Mouse (Mus musculus) spleen, adult 2 months (tissue): ENCODE data around the gene Gm28539. TPM values are rescaled to one million over a fixed set of nuclear protein-coding genes. Genes with fewer than 3 reads are reported as not detected.
"Not testable (repeated sequence)": the region's sequence is repeated elsewhere in the genome, so short reads cannot be mapped to it uniquely, and the experiment has no call there.

Experiments
- DNase-seq, 2 experiments: peaks; one replicate each; pipeline versions ENCODE4 v3.0.0 to v3.0.0-alpha.2; 2012 to 2021; ENCODE audit warnings: low spot score in 2 of 2, low read depth in 1 of 2
- H3K27ac ChIP-seq: fragments of 200-500 bp; 2 replicates; pipeline ENCODE4 v1.5.1; 2012; ENCODE audit warnings: low read length, inconsistent platforms; ENCODE audit not compliant: insufficient read depth
- H3K27me3 ChIP-seq: fragments of 200-500 bp; 2 replicates; pipeline ENCODE4 v1.6.1; 2012; ENCODE audit warnings: mild to moderate bottlenecking, moderate library complexity, low read length, inconsistent platforms; ENCODE audit not compliant: control insufficient read depth, insufficient read depth
- H3K36me3 ChIP-seq: fragments of 200-500 bp; 2 replicates; pipeline ENCODE4 v1.6.1; 2012; ENCODE audit warnings: mild to moderate bottlenecking, low read length, inconsistent platforms; ENCODE audit not compliant: control insufficient read depth, insufficient read depth
- H3K4me1 ChIP-seq: fragments of 200-500 bp; 2 replicates; pipeline ENCODE4 v1.6.1; 2011; ENCODE audit warnings: inconsistent platforms; ENCODE audit not compliant: control insufficient read depth, insufficient read depth, insufficient read length
- H3K4me3 ChIP-seq: fragments of 200-500 bp; 2 replicates; pipeline ENCODE4 v1.5.1; 2011; ENCODE audit warnings: mild to moderate bottlenecking, inconsistent platforms; ENCODE audit not compliant: insufficient read depth, insufficient read length; ENCODE audit errors: extremely low read depth
- CTCF ChIP-seq: fragments of 200-500 bp; IDR thresholded peaks from 2 replicates; pipeline ENCODE4 v1.5.1; 2011; ENCODE audit warnings: mild to moderate bottlenecking, inconsistent platforms; ENCODE audit not compliant: insufficient read depth, insufficient read length, insufficient replicate concordance; ENCODE audit errors: extremely low read depth
- POLR2A ChIP-seq: fragments of 200-500 bp; IDR thresholded peaks from 2 replicates; pipeline ENCODE4 v1.6.1; 2011; ENCODE audit warnings: low read depth, low read length, inconsistent platforms
- WGBS: fragments of 180-500 bp; shearing (Covaris S2); methylation state at CpG from one replicate; pipeline ENCODE4 v1.1.7; 2018; 5-methylcytosine and 5-hydroxymethylcytosine counted together
- polyA plus RNA-seq: library from polyadenylated mRNA; depleted of rRNA; stranded (reverse); fragments of >200 nt; gene quantifications from 2 replicates; pipeline ENCODE4 v1.2.3, GENCODE M21; 2012; rRNA removed

The Gm28539 gene
- polyA plus RNA-seq, 1 experiment, result 1.9 TPM

GRCm38 (mm10) chr16:18986381-18986780 lies 150.0 kb downstream of the Gm28539 start:
- Histone ChIP-seq H3K27me3 (no peaks in the 10 kb centered on the region), H3K36me3 (no peaks in the 10 kb centered on the region), H3K4me3 (no peak overlapping the region), H3K27ac (no peak overlapping the region), H3K4me1 (no peaks in the 10 kb centered on the region)
- 92% methylated on average over 3 of the region's 3 CpGs for WGBS
- no peak for DNase-seq
- TF ChIP-seq CTCF (no peak), POLR2A (no peak)

GRCm38 (mm10) chr16:18986860-18987259 lies 150.5 kb downstream of the Gm28539 start:
- Histone ChIP-seq H3K4me1 (no peaks in the 10 kb centered on the region), H3K27me3 (no peaks in the 10 kb centered on the region), H3K4me3 (no peak overlapping the region), H3K27ac (no peak overlapping the region), H3K36me3 (no peaks in the 10 kb centered on the region)
- WGBS, result 85% methylated on average over 5 of the region's 5 CpGs
- TF ChIP-seq CTCF (no peak), POLR2A (no peak)
- DNase-seq, result no peak

- DNase-seq, result peak; percentile 66 to 74
- H3K27ac ChIP-seq, result peak overlapping the region; percentile 78
- not testable (repeated sequence) for H3K27me3 ChIP-seq, H3K36me3 ChIP-seq, H3K4me3 ChIP-seq, H3K4me1 ChIP-seq
- peak; percentile 46; the same call in 1 of the 2 replicates for TF ChIP-seq CTCF
- WGBS, result 27% methylated on average over 2 of the region's 2 CpGs
Observed at GRCm38 (mm10) chr16:19002610-19003389, 166.4 kb downstream of the Gm28539 start.

GRCm38 (mm10) chr16:19003757-19004156 lies 167.4 kb downstream of the Gm28539 start:
- 46% methylated on average over 1 of the region's 1 CpGs for WGBS
- peak overlapping the region; percentile 55 for H3K27ac ChIP-seq
- no peaks in the 10 kb centered on the region for H3K36me3 ChIP-seq
- TF ChIP-seq CTCF (no peak), POLR2A (no peak)
- H3K4me3 ChIP-seq, result no peak overlapping the region
- H3K4me1 ChIP-seq, result peaks cover 10% of the 10 kb centered on the region
- H3K27me3 ChIP-seq, result no peaks in the 10 kb centered on the region
- DNase-seq, result no peak

- no peak for DNase-seq
- peaks cover 13% of the 10 kb centered on the region for H3K4me1 ChIP-seq
- no peak overlapping the region for H3K4me3 ChIP-seq
- H3K36me3 ChIP-seq, result no peaks in the 10 kb centered on the region
- peak overlapping the region; percentile 66; the same call in 1 of the 2 replicates for H3K27ac ChIP-seq
- H3K27me3 ChIP-seq, result no peaks in the 10 kb centered on the region
- WGBS, result 51% methylated on average over 3 of the region's 3 CpGs
- no peak for TF ChIP-seq POLR2A
- no peak for TF ChIP-seq CTCF
Observed at GRCm38 (mm10) chr16:19005298-19005697, 168.9 kb downstream of the Gm28539 start.

Other genes with a start within 250 kb of the Gm28539 start
- 0.06 and 0.42 TPM in 2 replicates for gene Tbx1, start 245.9 kb upstream of the Gm28539 start, polyA plus RNA-seq
- 101 and 155 TPM in 2 replicates for gene Gp1bb, start 214.2 kb upstream of the Gm28539 start, polyA plus RNA-seq
- gene Gm49601, start 210.2 kb upstream of the Gm28539 start, polyA plus RNA-seq, result 0.71 and 2.2 TPM in 2 replicates
- 1.9 and 2.1 TPM in 2 replicates for gene Sept5, start 206.6 kb upstream of the Gm28539 start, polyA plus RNA-seq
- 59.4 and 69.5 TPM in 2 replicates for gene Cldn5, start 59.7 kb upstream of the Gm28539 start, polyA plus RNA-seq
- gene Ufd1, start 24.8 kb upstream of the Gm28539 start, polyA plus RNA-seq, result 17.6 and 18.0 TPM in 2 replicates
- gene Cdc45, start 24.6 kb upstream of the Gm28539 start, polyA plus RNA-seq, result 9.7 and 11.5 TPM in 2 replicates
- gene 2510002D24Rik, start within 50 bp of the Gm28539 start, polyA plus RNA-seq, result 44.9 and 55.5 TPM in 2 replicates
- 6.1 and 8.1 TPM in 2 replicates for gene Mrpl40, start 40.3 kb downstream of the Gm28539 start, polyA plus RNA-seq
- 50.0 and 53.0 TPM in 2 replicates for gene Hira, start 40.5 kb downstream of the Gm28539 start, polyA plus RNA-seq